Mouse (Mus musculus) common myeloid progenitor, adult 5-6 weeks (primary cell): ENCODE measurements around the gene BC024063. TPM values are rescaled to one million over a fixed set of nuclear protein-coding genes. Genes with fewer than 3 reads are reported as not detected.
"Not testable (repeated sequence)": the region's sequence is repeated elsewhere in the genome, so short reads cannot be mapped to it uniquely, and the experiment has no call there.

Experiments
- ATAC-seq: replicated peaks from 2 replicates; pipeline ENCODE4 v1.8.0; 2016; ENCODE audit warnings: low read depth, mild to moderate bottlenecking, moderate TSS enrichment, inconsistent platforms; ENCODE audit not compliant: poor library complexity, severe bottlenecking
- total RNA-seq: library from RNA; stranded (forward); fragments of 200-1000, 187-1606 nt; gene quantifications from 2 replicates; pipeline ENCODE4 v1.2.3, GENCODE M21; 2017

Gene BC024063
- total RNA-seq: 0.55 TPM in 1 of 2 replicates, not detected in the other

- peak; percentile 77 for ATAC-seq
Measured at GRCm38 (mm10) chr10:82082728-82083621, at the start of gene BC024063. BC024063 (plus strand) TSS chr10:82083353.

GRCm38 (mm10) chr10:82042191-82042590, 41.0 kb upstream of the BC024063 start:
- no peak for ATAC-seq

GRCm38 (mm10) chr10:82046603-82047002, 36.5 kb upstream of the BC024063 start:
- ATAC-seq: no peak

- ATAC-seq: peak; percentile 99
Measured at GRCm38 (mm10) chr10:82047597-82048459, 35.3 kb upstream of the BC024063 start, which contains the start of gene Zfp873. Zfp873 (plus strand) TSS chr10:82048123.

- peak; percentile 20 for ATAC-seq
Measured at GRCm38 (mm10) chr10:82048460-82048804, 34.7 kb upstream of the BC024063 start.

- not testable (repeated sequence) for ATAC-seq
Measured at GRCm38 (mm10) chr10:82083622-82083971, 444 bp downstream of the BC024063 start.

- ATAC-seq: no peak
Measured at GRCm38 (mm10) chr10:82117206-82117605, 34.1 kb downstream of the BC024063 start.

GRCm38 (mm10) chr10:82127850-82128401, 44.8 kb downstream of the BC024063 start, which contains the start of gene AU041133:
AU041133 (plus strand) TSS chr10:82128013.
- peak; percentile 100 for ATAC-seq

GRCm38 (mm10) chr10:82145282-82145681, 62.1 kb downstream of the BC024063 start:
- ATAC-seq: no peak

- no peak for ATAC-seq
Measured at GRCm38 (mm10) chr10:82147571-82147970, 64.4 kb downstream of the BC024063 start.

Other genes starting within 250 kb of the BC024063 start
- 3.9 and 7.3 TPM in 2 replicates for gene Gm32687, start 219.4 kb upstream of the BC024063 start, total RNA-seq
- gene Zfp781, start 152.9 kb upstream of the BC024063 start, total RNA-seq: 0.55 TPM in 1 of 2 replicates, not detected in the other
- gene Zfp873, start 35.2 kb upstream of the BC024063 start, total RNA-seq: 6.1 and 9.4 TPM in 2 replicates
- 6.8 and 11.1 TPM in 2 replicates for gene AU041133, start 44.7 kb downstream of the BC024063 start, total RNA-seq
- 4.5 and 9.4 TPM in 2 replicates for gene Zfp938, start 157.9 kb downstream of the BC024063 start, total RNA-seq
- gene 4932415D10Rik, start 233.2 kb downstream of the BC024063 start, total RNA-seq: not detected in 2 replicates